Mouse (Mus musculus): ENCODE data around the gene Foxp4. TPM values are rescaled to one million over a fixed set of nuclear protein-coding genes. Genes with fewer than 3 reads are reported as not detected.

The Foxp4 gene
- polyA plus RNA-seq, 1 experiment from 2014 or later, result 14.6 TPM

DNA sequence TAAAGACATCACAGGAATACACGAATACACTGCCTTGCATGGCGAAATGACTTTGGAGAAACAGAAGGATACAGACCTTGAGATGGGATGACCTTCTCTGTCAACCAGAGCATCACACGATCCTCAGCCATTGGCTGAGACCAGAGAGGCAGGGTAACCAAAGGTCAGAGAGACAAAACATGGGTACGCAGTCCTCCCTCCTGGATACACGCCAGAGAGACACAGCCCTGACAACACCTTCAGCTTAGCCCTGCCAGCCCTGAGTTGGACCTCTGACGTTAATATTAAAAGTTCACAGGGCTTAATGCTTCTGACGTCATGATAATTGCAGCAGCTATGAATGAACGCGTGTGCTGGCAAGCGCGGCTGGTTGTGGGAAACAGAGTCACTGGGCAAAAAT is 78.8 kb downstream of the Foxp4 start:
- no peak for ATAC-seq (ENCODE audit: low FRiP score, low TSS enrichment)
- Histone ChIP-seq H3K9me3 (ENCODE audit: control insufficient read depth, low read length) (no peaks in the 10 kb centered on the region), H3K4me1 (replicated peaks; ENCODE audit: control insufficient read depth, insufficient read depth) (no peaks in the 10 kb centered on the region), H3K4me3 (ENCODE audit: low read depth, low read length) (no peak overlapping the region), H3K27ac (replicated peaks) (no peak overlapping the region), H3K4me2 (replicated peaks; ENCODE audit: low read depth) (no peak overlapping the region), H3K36me3 (ENCODE audit: control insufficient read depth, insufficient read depth, low read length) (no peaks in the 10 kb centered on the region), H3K27me3 (ENCODE audit: control insufficient read depth, insufficient read depth, low read length) (no peaks in the 10 kb centered on the region), H3K9ac (ENCODE audit: low read length) (no peak overlapping the region)
- DNase-seq (ENCODE audit: low spot score), result no peak
- 64% methylated on average over 11 of the region's 11 CpGs for WGBS
- TF ChIP-seq CTCF (IDR thresholded peaks at IDR 0.05; ENCODE audit: low read depth), result no peak
- TF ChIP-seq EP300 (optimal IDR thresholded peaks at IDR 0.05), result no peak

DNA sequence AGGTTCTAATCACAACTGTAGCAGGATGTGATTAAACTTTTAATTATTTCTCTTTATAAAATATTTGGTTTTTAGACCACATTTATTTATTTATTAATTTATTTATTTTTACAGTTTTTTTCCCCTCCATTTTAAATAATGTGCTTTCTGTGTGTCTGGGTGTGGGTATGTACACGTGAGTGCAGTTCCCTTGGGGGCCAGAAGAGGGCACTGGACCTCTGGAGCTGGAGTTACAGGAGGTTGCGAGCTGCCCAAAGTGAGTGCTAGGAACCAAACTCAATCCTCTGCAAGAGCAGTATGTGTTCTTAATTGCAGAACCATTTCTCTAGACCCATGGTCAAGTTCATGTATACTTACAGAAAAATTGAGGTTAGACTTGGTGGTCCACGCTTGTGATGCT is 81.0 kb downstream of the Foxp4 start:
- WGBS, result 95% methylated on average over 3 of the region's 3 CpGs
- H3K9ac ChIP-seq (ENCODE audit: low read length), result no peak overlapping the region
- TF ChIP-seq EP300 (optimal IDR thresholded peaks at IDR 0.05), result no peak
- peak; percentile 50 for TF ChIP-seq CTCF (IDR thresholded peaks at IDR 0.05; ENCODE audit: low read depth)
- H3K36me3 ChIP-seq (ENCODE audit: control insufficient read depth, insufficient read depth, low read length), result no peaks in the 10 kb centered on the region
- H3K4me2 ChIP-seq (replicated peaks; ENCODE audit: low read depth), result no peak overlapping the region
- no peaks in the 10 kb centered on the region for H3K27me3 ChIP-seq (ENCODE audit: control insufficient read depth, insufficient read depth, low read length)
- no peak for DNase-seq (ENCODE audit: low spot score)
- H3K9me3 ChIP-seq (ENCODE audit: control insufficient read depth, low read length), result no peaks in the 10 kb centered on the region
- ATAC-seq (ENCODE audit: low FRiP score, low TSS enrichment), result no peak
- no peak overlapping the region for H3K27ac ChIP-seq (replicated peaks)
- no peaks in the 10 kb centered on the region for H3K4me1 ChIP-seq (replicated peaks; ENCODE audit: control insufficient read depth, insufficient read depth)
- no peak overlapping the region for H3K4me3 ChIP-seq (ENCODE audit: low read depth, low read length)

- no peak for TF ChIP-seq EP300 (optimal IDR thresholded peaks at IDR 0.05)
- TF ChIP-seq CTCF (IDR thresholded peaks at IDR 0.05; ENCODE audit: low read depth), result no peak
- no peaks in the 10 kb centered on the region for H3K9me3 ChIP-seq (ENCODE audit: control insufficient read depth, low read length)
- H3K4me3 ChIP-seq (ENCODE audit: low read depth, low read length), result no peak overlapping the region
- H3K4me1 ChIP-seq (replicated peaks; ENCODE audit: control insufficient read depth, insufficient read depth), result no peaks in the 10 kb centered on the region
- 0 out of 2 replicates have a peak overlapping the region, but pooled peaks have one; percentile 45 for H3K27ac ChIP-seq (replicated peaks)
- peak; percentile 74 for ATAC-seq (ENCODE audit: low FRiP score, low TSS enrichment)
- H3K4me2 ChIP-seq (replicated peaks; ENCODE audit: low read depth), result peak overlapping the region; percentile 11; the same call in 1 of the 2 replicates
- H3K27me3 ChIP-seq (ENCODE audit: control insufficient read depth, insufficient read depth, low read length), result no peaks in the 10 kb centered on the region
- no peaks in the 10 kb centered on the region for H3K36me3 ChIP-seq (ENCODE audit: control insufficient read depth, insufficient read depth, low read length)
- WGBS, result 45% methylated on average over 19 of the region's 19 CpGs
- no peak overlapping the region for H3K9ac ChIP-seq (ENCODE audit: low read length)
- peak; percentile 78 for DNase-seq (ENCODE audit: low spot score)
Observed at GRCm38 (mm10) chr17:47841931-47842623, 82.4 kb downstream of the Foxp4 start.

DNA sequence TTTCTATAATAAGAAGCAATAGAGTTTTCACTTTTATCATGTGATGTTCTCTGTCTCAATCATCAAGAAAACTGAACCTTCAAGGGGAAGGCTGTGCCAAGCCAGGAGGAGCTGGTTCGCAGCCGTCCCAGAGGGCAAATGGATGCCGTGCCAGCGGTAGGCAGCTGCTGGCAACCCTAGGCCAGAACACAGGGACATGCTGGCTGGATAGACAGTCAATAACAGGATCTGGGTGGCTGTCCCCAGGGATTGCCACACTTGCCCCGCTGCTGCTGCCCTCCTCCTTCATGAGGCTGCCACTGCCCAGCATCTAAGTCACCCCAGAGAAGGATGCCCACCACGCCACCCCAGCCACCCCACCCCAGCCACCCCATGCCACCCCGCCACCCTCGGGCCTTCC is 82.9 kb downstream of the Foxp4 start:
- no peak overlapping the region for H3K4me3 ChIP-seq (ENCODE audit: low read depth, low read length)
- no peaks in the 10 kb centered on the region for H3K9me3 ChIP-seq (ENCODE audit: control insufficient read depth, low read length)
- 85% methylated on average over 8 of the region's 8 CpGs for WGBS
- H3K27ac ChIP-seq (replicated peaks), result no peak overlapping the region
- no peak overlapping the region for H3K4me2 ChIP-seq (replicated peaks; ENCODE audit: low read depth)
- no peak for ATAC-seq (ENCODE audit: low FRiP score, low TSS enrichment)
- TF ChIP-seq CTCF (IDR thresholded peaks at IDR 0.05; ENCODE audit: low read depth) (no peak), EP300 (optimal IDR thresholded peaks at IDR 0.05) (no peak)
- H3K36me3 ChIP-seq (ENCODE audit: control insufficient read depth, insufficient read depth, low read length), result no peaks in the 10 kb centered on the region
- H3K27me3 ChIP-seq (ENCODE audit: control insufficient read depth, insufficient read depth, low read length), result no peaks in the 10 kb centered on the region
- DNase-seq (ENCODE audit: low spot score), result no peak
- H3K4me1 ChIP-seq (replicated peaks; ENCODE audit: control insufficient read depth, insufficient read depth), result no peaks in the 10 kb centered on the region
- H3K9ac ChIP-seq (ENCODE audit: low read length), result no peak overlapping the region

- Histone ChIP-seq H3K4me2 (replicated peaks; ENCODE audit: low read depth) (no peak overlapping the region), H3K27me3 (ENCODE audit: control insufficient read depth, insufficient read depth, low read length) (no peaks in the 10 kb centered on the region), H3K4me3 (ENCODE audit: low read depth, low read length) (no peak overlapping the region), H3K9me3 (ENCODE audit: control insufficient read depth, low read length) (no peaks in the 10 kb centered on the region), H3K27ac (replicated peaks) (no peak overlapping the region), H3K4me1 (replicated peaks; ENCODE audit: control insufficient read depth, insufficient read depth) (no peaks in the 10 kb centered on the region), H3K9ac (ENCODE audit: low read length) (no peak overlapping the region), H3K36me3 (ENCODE audit: control insufficient read depth, insufficient read depth, low read length) (no peaks in the 10 kb centered on the region)
- TF ChIP-seq EP300 (optimal IDR thresholded peaks at IDR 0.05) (no peak), CTCF (IDR thresholded peaks at IDR 0.05; ENCODE audit: low read depth) (no peak)
- ATAC-seq (ENCODE audit: low FRiP score, low TSS enrichment), result no peak
- WGBS, result 19% methylated on average over 6 of the region's 6 CpGs
- DNase-seq (ENCODE audit: low spot score), result no peak
Observed at GRCm38 (mm10) chr17:47837808-47838207, 86.6 kb downstream of the Foxp4 start.

GRCm38 (mm10) chr17:47834482-47834767 is 90.0 kb downstream of the Foxp4 start, which contains the start of gene Mdfi:
Gene Mdfi, minus strand, starts transcription at chr17:47834691.
- peak; percentile 81 for ATAC-seq (ENCODE audit: low FRiP score, low TSS enrichment)
- WGBS, result 11% methylated on average over 17 of the region's 18 CpGs
- no peak for TF ChIP-seq EP300 (optimal IDR thresholded peaks at IDR 0.05)
- TF ChIP-seq CTCF (IDR thresholded peaks at IDR 0.05; ENCODE audit: low read depth), result no peak

More at GRCm38 (mm10) chr17:47834482-47834767, 90.0 kb downstream of the Foxp4 start, which contains the start of gene Mdfi:
- no peaks in the 10 kb centered on the region for H3K27me3 ChIP-seq (ENCODE audit: control insufficient read depth, insufficient read depth, low read length)
- no peaks in the 10 kb centered on the region for H3K4me1 ChIP-seq (replicated peaks; ENCODE audit: control insufficient read depth, insufficient read depth)
- H3K36me3 ChIP-seq (ENCODE audit: control insufficient read depth, insufficient read depth, low read length), result no peaks in the 10 kb centered on the region; the same call in 1 of the 2 replicates
- H3K4me3 ChIP-seq (ENCODE audit: low read depth, low read length), result peak within 1 kb of the TSS; percentile 64
- H3K9ac ChIP-seq (ENCODE audit: low read length), result peak within 1 kb of the TSS; percentile 74
- H3K9me3 ChIP-seq (ENCODE audit: control insufficient read depth, low read length), result no peaks in the 10 kb centered on the region
- H3K27ac ChIP-seq (replicated peaks), result peak within 1 kb of the TSS; percentile 78
- peak; percentile 87 for DNase-seq (ENCODE audit: low spot score)
- H3K4me2 ChIP-seq (replicated peaks; ENCODE audit: low read depth), result peak within 1 kb of the TSS; percentile 83
